Mouse (Mus musculus): Measurements from ENCODE around the gene Bud31.
"Not testable (repeated sequence)": the region's sequence is repeated elsewhere in the genome, so short reads cannot be mapped to it uniquely, and the experiment has no call there.

Gene Bud31

GRCm38 (mm10) chr5:145139571-145140519, at the start of gene Bud31, which contains the start of gene Pdap1:
Gene Bud31 (plus strand): TSS chr5:145140362.
Gene Pdap1 (minus strand): TSS chr5:145140238.
- peak; percentile 91 for DNase-seq (ENCODE audit: low read depth, low spot score)

- no peak for DNase-seq (ENCODE audit: low read depth, low spot score)
Measured at GRCm38 (mm10) chr5:145096195-145096594, 44.0 kb upstream of the Bud31 start.

GRCm38 (mm10) chr5:145098340-145098821, 41.8 kb upstream of the Bud31 start:
- DNase-seq (ENCODE audit: low read depth, low spot score), result no peak

- DNase-seq (ENCODE audit: low read depth, low spot score), result no peak
Measured at GRCm38 (mm10) chr5:145100960-145101359, 39.2 kb upstream of the Bud31 start.

GRCm38 (mm10) chr5:145101451-145101850, 38.7 kb upstream of the Bud31 start:
- not testable (repeated sequence) for DNase-seq (ENCODE audit: low read depth, low spot score)

- DNase-seq (ENCODE audit: low read depth, low spot score), result no peak
Measured at GRCm38 (mm10) chr5:145102706-145103105, 37.5 kb upstream of the Bud31 start.

GRCm38 (mm10) chr5:145104328-145104727, 35.8 kb upstream of the Bud31 start:
- no peak for DNase-seq (ENCODE audit: low read depth, low spot score)

- DNase-seq (ENCODE audit: low read depth, low spot score), result no peak
Measured at GRCm38 (mm10) chr5:145105694-145106275, 34.4 kb upstream of the Bud31 start.

GRCm38 (mm10) chr5:145110401-145110800, 29.8 kb upstream of the Bud31 start:
- DNase-seq (ENCODE audit: low read depth, low spot score), result no peak

- no peak for DNase-seq (ENCODE audit: low read depth, low spot score)
Measured at GRCm38 (mm10) chr5:145112566-145112965, 27.6 kb upstream of the Bud31 start.

- DNase-seq (ENCODE audit: low read depth, low spot score), result no peak
Measured at GRCm38 (mm10) chr5:145113416-145113815, 26.7 kb upstream of the Bud31 start.

GRCm38 (mm10) chr5:145114071-145114605, 26.0 kb upstream of the Bud31 start, which contains the start of gene Arpc1b:
Gene Arpc1b (plus strand): TSS chr5:145114215.
- DNase-seq (ENCODE audit: low read depth, low spot score), result peak; percentile 44

- DNase-seq (ENCODE audit: low read depth, low spot score), result peak; percentile 59
Measured at GRCm38 (mm10) chr5:145114606-145115473, 25.3 kb upstream of the Bud31 start.

- DNase-seq (ENCODE audit: low read depth, low spot score), result no peak
Measured at GRCm38 (mm10) chr5:145115736-145116135, 24.4 kb upstream of the Bud31 start.

GRCm38 (mm10) chr5:145116316-145116715, 23.8 kb upstream of the Bud31 start:
- DNase-seq (ENCODE audit: low read depth, low spot score), result peak; percentile 84

- DNase-seq (ENCODE audit: low read depth, low spot score), result peak; percentile 40
Measured at GRCm38 (mm10) chr5:145116916-145117315, 23.2 kb upstream of the Bud31 start.

- no peak for DNase-seq (ENCODE audit: low read depth, low spot score)
Measured at GRCm38 (mm10) chr5:145118005-145118404, 22.2 kb upstream of the Bud31 start.

- no peak for DNase-seq (ENCODE audit: low read depth, low spot score)
Measured at GRCm38 (mm10) chr5:145118461-145118860, 21.7 kb upstream of the Bud31 start.

- DNase-seq (ENCODE audit: low read depth, low spot score), result no peak
Measured at GRCm38 (mm10) chr5:145119385-145119784, 20.8 kb upstream of the Bud31 start.

GRCm38 (mm10) chr5:145120921-145121320, 19.2 kb upstream of the Bud31 start:
- no peak for DNase-seq (ENCODE audit: low read depth, low spot score)

GRCm38 (mm10) chr5:145123396-145123795, 16.8 kb upstream of the Bud31 start:
- no peak for DNase-seq (ENCODE audit: low read depth, low spot score)

All from skeletal muscle tissue, adult 2 months (tissue).